12 mouse cellular contexts compared by ENCODE assay signal in the genomic region with DNA sequence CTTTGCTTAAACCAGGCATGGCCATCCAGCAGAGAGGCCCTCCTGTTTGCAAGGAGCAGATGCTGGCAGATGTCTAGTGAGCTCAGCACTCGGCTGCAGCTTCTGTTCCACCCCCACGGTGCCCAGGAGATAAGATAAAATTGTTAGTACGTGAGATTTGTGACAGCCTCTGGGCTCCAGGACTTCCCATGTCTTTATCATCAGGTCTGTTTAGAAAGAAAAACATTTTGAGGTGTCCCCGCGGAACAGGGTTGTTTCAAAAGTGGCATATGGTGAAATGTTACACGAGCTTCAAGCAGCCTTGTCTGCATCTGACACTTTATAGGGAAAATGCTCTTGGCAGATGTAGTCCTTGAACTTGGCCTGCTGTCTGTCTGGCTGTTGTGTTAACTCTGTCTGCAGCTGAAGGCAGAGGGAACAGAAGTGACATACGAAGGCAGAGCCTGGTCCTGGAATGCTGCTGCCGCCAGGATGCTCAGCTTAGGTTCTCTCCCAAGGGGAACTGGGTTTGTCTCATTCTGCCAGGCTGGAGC.
DNase-seq lines count a peak whose midpoint lies in the region; ATAC-seq lines count a peak whose summit lies in the region.
"Had no signal": no experiment of that assay in that cellular context is flagged by ENCODE, and none has a peak within 500 bp of the region (broad histone marks: within the 10 kb centered on the region; RNA-seq: fewer than 3 reads in every experiment).

No protein-coding gene starts in this region.

- peak; percentile 90 for DNase-seq in heart, adult 11 months
- DNase-seq in heart, postnatal 14 days = no peak
- no peak for DNase-seq in midbrain, embryonic 10.5 days (ENCODE audit: low spot score)
- DNase-seq in gastrocnemius, postnatal 4 days (ENCODE audit: low spot score in 2 of 2) = no peak
- DNase-seq: retina, postnatal 1 day; thymus, postnatal 14 days had no signal

- H3K9ac ChIP-seq in midbrain, embryonic 16.5 days (ENCODE audit: low read depth, low read length) = no peak overlapping the region
- no peak overlapping the region for H3K9ac ChIP-seq in embryonic facial prominence, embryonic 15.5 days
- no peak overlapping the region for H3K9ac ChIP-seq in limb, embryonic 13.5 days
- no peak overlapping the region for H3K9ac ChIP-seq in midbrain, embryonic 13.5 days (replicated peaks)
- H3K9ac ChIP-seq: embryonic facial prominence, embryonic 12.5 days had no signal

- no peaks in the 10 kb centered on the region for H3K36me3 ChIP-seq in midbrain, embryonic 16.5 days (ENCODE audit: control insufficient read depth, insufficient read depth, low read length)
- H3K36me3 ChIP-seq in midbrain, embryonic 10.5 days = no peaks in the 10 kb centered on the region
- H3K36me3 ChIP-seq in embryonic facial prominence, embryonic 15.5 days = no peaks in the 10 kb centered on the region
- no peaks in the 10 kb centered on the region for H3K36me3 ChIP-seq in limb, embryonic 13.5 days
- H3K36me3 ChIP-seq in midbrain, embryonic 13.5 days = no peaks in the 10 kb centered on the region
- H3K36me3 ChIP-seq: embryonic facial prominence, embryonic 12.5 days had no signal

- ATAC-seq in midbrain, embryonic 16.5 days = peak; percentile 39; the same call in 1 of the 2 replicates
- peak; percentile 39; the same call in 1 of the 2 replicates for ATAC-seq in embryonic facial prominence, embryonic 15.5 days (ENCODE audit: insufficient number of reproducible peaks, low FRiP score, low TSS enrichment, low read depth)
- ATAC-seq in limb, embryonic 13.5 days (ENCODE audit: low FRiP score, low read depth) = no peak
- ATAC-seq in midbrain, embryonic 13.5 days = no peak

- H3K27me3 ChIP-seq in midbrain, embryonic 16.5 days (ENCODE audit: control insufficient read depth, insufficient read depth, low read depth, low read length) = no peaks in the 10 kb centered on the region
- H3K27me3 ChIP-seq in midbrain, embryonic 10.5 days (ENCODE audit: low read depth, poor library complexity, severe bottlenecking) = no peaks in the 10 kb centered on the region
- no peaks in the 10 kb centered on the region for H3K27me3 ChIP-seq in embryonic facial prominence, embryonic 15.5 days
- H3K27me3 ChIP-seq in limb, embryonic 13.5 days = no peaks in the 10 kb centered on the region
- H3K27me3 ChIP-seq in midbrain, embryonic 13.5 days = no peaks in the 10 kb centered on the region
- H3K27me3 ChIP-seq: embryonic facial prominence, embryonic 12.5 days had no signal

- H3K4me3 ChIP-seq in midbrain, embryonic 16.5 days (ENCODE audit: low read depth, low read length) = no peak overlapping the region
- no peak overlapping the region for H3K4me3 ChIP-seq in midbrain, embryonic 10.5 days
- H3K4me3 ChIP-seq in embryonic facial prominence, embryonic 15.5 days (replicated peaks) = no peak overlapping the region
- H3K4me3 ChIP-seq in limb, embryonic 13.5 days = no peak overlapping the region
- no peak overlapping the region for H3K4me3 ChIP-seq in midbrain, embryonic 13.5 days (replicated peaks)
- H3K4me3 ChIP-seq: embryonic facial prominence, embryonic 12.5 days had no signal

- intact Hi-C loops in heart, postnatal 14 days (cut with DNase I) = no loop called here

- H3K4me2 ChIP-seq in midbrain, embryonic 16.5 days (ENCODE audit: low read length) = no peak overlapping the region
- no peak overlapping the region for H3K4me2 ChIP-seq in embryonic facial prominence, embryonic 15.5 days (replicated peaks)
- no peak overlapping the region for H3K4me2 ChIP-seq in limb, embryonic 13.5 days (replicated peaks)
- no peak overlapping the region for H3K4me2 ChIP-seq in midbrain, embryonic 13.5 days (replicated peaks)
- H3K4me2 ChIP-seq: embryonic facial prominence, embryonic 12.5 days had no signal

- H3K4me1 ChIP-seq in midbrain, embryonic 16.5 days (ENCODE audit: control insufficient read depth, insufficient read depth, low read length) = no peaks in the 10 kb centered on the region
- no peaks in the 10 kb centered on the region for H3K4me1 ChIP-seq in midbrain, embryonic 10.5 days
- H3K4me1 ChIP-seq in embryonic facial prominence, embryonic 15.5 days = peaks cover 17% of the 10 kb centered on the region
- H3K4me1 ChIP-seq in limb, embryonic 13.5 days = 0 out of 2 replicates have a peak, but pooled peaks cover 4% of the 10 kb centered on the region
- H3K4me1 ChIP-seq in midbrain, embryonic 13.5 days (replicated peaks) = peaks cover 4% of the 10 kb centered on the region; the same call in 1 of the 2 replicates

- WGBS in midbrain, embryonic 16.5 days = 52% methylated on average over 8 of the region's 8 CpGs
- WGBS in midbrain, embryonic 10.5 days = 67% methylated on average over 8 of the region's 8 CpGs
- 25% methylated on average over 8 of the region's 8 CpGs for WGBS in embryonic facial prominence, embryonic 15.5 days
- 43% methylated on average over 8 of the region's 8 CpGs for WGBS in limb, embryonic 13.5 days
- WGBS in midbrain, embryonic 13.5 days = 62% methylated on average over 8 of the region's 8 CpGs

- H3K27ac ChIP-seq in midbrain, embryonic 16.5 days (ENCODE audit: low read length) = no peak overlapping the region
- H3K27ac ChIP-seq in midbrain, embryonic 10.5 days (replicated peaks) = no peak overlapping the region
- H3K27ac ChIP-seq in embryonic facial prominence, embryonic 15.5 days (replicated peaks) = 0 out of 2 replicates have a peak overlapping the region, but pooled peaks have one; percentile 6
- peak overlapping the region; percentile 58; the same call in 1 of the 2 replicates for H3K27ac ChIP-seq in limb, embryonic 13.5 days
- H3K27ac ChIP-seq in midbrain, embryonic 13.5 days = no peak overlapping the region
- H3K27ac ChIP-seq: embryonic facial prominence, embryonic 12.5 days; kidney, postnatal 0 days had no signal

- H3K9me3 ChIP-seq in midbrain, embryonic 16.5 days (replicated peaks; ENCODE audit: control insufficient read depth, low read length, poor library complexity, severe bottlenecking) = no peaks in the 10 kb centered on the region; the same call in 1 of the 2 replicates
- H3K9me3 ChIP-seq in midbrain, embryonic 10.5 days (replicated peaks) = no peaks in the 10 kb centered on the region
- H3K9me3 ChIP-seq in embryonic facial prominence, embryonic 15.5 days (replicated peaks) = no peaks in the 10 kb centered on the region
- H3K9me3 ChIP-seq in limb, embryonic 13.5 days = no peaks in the 10 kb centered on the region
- H3K9me3 ChIP-seq in midbrain, embryonic 13.5 days = 0 out of 2 replicates have a peak, but pooled peaks cover 3% of the 10 kb centered on the region
- H3K9me3 ChIP-seq: embryonic facial prominence, embryonic 12.5 days had no signal

Comparison
In these comparisons a context has a peak if more than half of its experiments do, and no peak if none do; other contexts are left out.
1. ATAC-seq: peak in midbrain, embryonic 16.5 days (single experiment) and embryonic facial prominence, embryonic 15.5 days (single experiment); none in limb, embryonic 13.5 days (single experiment) and midbrain, embryonic 13.5 days (single experiment).
2. H3K27ac ChIP-seq: peak in embryonic facial prominence, embryonic 15.5 days (single experiment) and limb, embryonic 13.5 days (single experiment); none in midbrain, embryonic 16.5 days (single experiment), midbrain, embryonic 10.5 days (single experiment) and midbrain, embryonic 13.5 days (single experiment).